Mouse (Mus musculus) heart, postnatal 14 days (tissue): ENCODE results near the gene Il34. TPM values are rescaled to one million over a fixed set of nuclear protein-coding genes. Genes with fewer than 3 reads are reported as not detected.
A peak's percentile ranks its signal among the peaks of the same experiment; 100 is the strongest.

Experiments used
- DNase-seq, 2 experiments: peaks; one replicate each; pipeline ENCODE4 v3.0.0; 2021 to 2022
- intact Hi-C: fragments of 180-260 bp; cut with DNase I; formaldehyde crosslinking; loops from one replicate; pipeline ENCODE4 v1.15.1; 2025
- total RNA-seq, 2 experiments: library from RNA; stranded (reverse); gene quantifications; 2 replicates each; pipeline ENCODE4 v1.2.3; 2021

Il34 gene
- total RNA-seq, 2 experiments from 2014 or later: 10.0 to 10.1 TPM

DNA sequence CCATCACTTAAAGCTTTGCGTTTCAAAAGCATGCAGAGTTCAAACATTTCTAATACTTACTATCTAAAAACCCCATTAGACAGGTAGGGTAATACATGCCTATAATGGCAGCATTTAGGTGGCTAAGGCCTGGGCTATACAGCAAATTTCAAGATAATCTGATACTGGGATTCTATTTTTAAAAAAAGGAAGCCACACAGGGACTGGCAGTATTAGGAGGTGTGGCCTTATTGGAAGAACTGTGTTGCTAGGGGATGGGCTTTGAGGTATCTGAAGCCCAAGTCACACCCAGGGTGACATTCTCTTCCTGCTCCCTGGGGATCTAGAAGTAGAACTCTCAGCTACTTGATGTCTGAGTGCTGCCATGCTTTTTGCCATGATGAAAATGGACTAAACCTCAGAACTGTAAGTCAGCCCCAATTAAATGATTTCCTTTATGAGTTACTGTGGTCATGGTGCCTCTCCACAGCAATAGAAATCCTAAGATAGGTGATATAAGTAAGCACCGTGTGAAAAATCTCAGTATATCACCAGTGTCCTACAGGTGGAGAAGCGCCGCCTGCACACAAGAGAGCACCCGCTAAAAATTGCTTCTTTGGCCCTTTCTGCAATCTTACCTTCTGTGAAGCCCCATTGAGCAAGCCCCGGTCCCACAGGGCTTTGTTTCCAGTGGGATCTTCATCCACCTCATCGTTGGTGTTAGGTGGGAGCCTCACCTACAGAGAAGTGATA is 6.8 kb upstream of the Il34 start:
- intact Hi-C loops: loop anchor here (10.0 kb wide), 1 partner anchor 168 kb away; no protein-coding TSS in a partner anchor

DNA sequence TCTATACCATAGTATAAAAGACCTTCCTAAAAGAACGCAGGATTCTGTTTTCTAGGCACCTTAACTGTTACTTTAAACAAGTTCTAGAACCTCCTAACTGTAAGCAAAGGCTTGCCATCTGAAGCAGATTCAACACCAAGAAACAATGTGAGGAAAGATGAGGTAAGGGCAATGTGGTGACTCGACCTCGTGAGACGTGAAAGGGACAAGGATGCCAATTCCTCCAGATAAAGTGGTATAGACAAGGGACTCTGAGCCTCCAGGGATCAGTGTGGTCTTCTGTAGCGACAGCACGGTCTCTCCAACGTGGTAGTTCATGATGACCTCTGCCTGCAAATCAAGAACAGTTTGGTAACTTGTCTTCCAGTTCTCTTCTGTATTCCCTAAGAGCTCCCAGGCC is 6.1 kb upstream of the Il34 start:
- intact Hi-C loops: loop anchor here (10.0 kb wide), 1 partner anchor 167 kb away; no protein-coding TSS in a partner anchor
- no peak for DNase-seq

More for the DNA sequence above, 6.8 kb upstream of the Il34 start:
- DNase-seq: no peak

DNA sequence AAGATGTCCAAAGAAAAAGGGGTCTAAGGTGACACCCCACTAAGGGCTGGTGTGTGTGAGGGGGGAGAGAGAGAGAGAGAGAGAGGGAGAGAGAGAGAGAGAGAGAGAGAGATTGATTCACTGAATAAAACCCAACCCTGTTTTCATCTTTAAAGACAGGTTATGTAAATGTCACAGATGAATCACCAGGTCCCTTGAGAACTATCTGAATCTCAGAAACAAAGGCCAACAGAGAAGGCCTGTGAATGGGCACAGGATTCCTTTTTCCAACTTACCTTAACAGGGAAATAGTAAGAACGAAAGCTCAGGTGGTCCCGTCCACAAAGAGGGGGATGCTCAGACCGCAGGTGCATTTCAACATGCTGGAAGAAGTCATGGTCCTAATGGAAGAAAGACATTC is 5.4 kb upstream of the Il34 start:
- intact Hi-C loops: loop anchor here (10.0 kb wide), 1 partner anchor 166 kb away; no protein-coding TSS in a partner anchor
- no peak for DNase-seq

DNA sequence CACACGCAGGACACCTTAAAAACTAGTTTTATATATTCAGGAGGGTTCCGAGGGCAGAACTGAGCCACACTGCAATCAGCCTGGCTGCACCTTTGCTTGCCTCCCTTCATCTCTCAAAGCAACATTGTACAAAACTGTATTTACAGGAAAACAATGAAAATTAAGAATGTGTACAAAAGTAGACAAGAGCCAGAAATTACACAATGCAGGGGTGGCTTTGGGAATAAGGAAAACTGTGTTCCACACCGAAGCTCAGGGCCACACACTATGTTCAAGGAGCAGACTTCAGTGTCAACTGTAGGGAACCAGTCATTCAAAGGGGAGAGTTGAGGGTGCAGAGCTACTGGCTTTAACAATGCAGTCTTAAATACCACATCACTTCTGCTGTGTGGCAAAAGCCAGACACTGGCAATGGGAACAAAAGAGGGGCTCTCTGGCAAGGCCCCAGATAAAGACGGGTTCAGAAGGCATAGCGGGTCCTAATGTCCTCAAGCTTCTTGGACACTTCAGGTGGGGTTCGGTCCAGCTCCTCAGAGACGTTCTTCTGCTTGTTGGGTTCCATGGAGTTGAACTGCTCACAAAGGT is 4.8 kb upstream of the Il34 start:
- intact Hi-C loops: loop anchor here (10.0 kb wide), 1 partner anchor 166 kb away; no protein-coding TSS in a partner anchor

DNA sequence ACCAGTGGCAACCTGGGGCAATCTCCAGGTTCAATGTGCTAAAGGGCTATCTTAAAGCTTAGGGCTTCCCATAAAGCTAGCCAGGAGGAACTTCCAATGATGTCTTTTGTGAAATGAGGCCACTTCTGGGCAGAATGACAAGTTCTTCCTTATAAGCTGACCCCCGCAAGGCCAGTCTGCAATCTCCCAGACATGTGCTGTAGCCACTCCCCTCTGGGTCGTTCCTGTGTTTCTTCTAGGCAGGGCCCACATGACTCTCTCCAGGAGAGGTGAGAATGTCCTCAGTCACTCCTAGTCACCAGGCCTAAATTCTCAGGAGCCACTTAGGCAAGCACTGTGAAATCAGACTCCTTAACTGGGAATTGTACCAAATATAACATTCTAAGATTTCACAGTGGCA is 4.1 kb upstream of the Il34 start:
- peak in 1 of 2 experiments; percentile 23 for DNase-seq
- intact Hi-C loops: loop anchor here (5.0 to 10.0 kb wide), 2 partner anchors 58 to 165 kb away; no protein-coding TSS in a partner anchor

More for the DNA sequence above, 4.8 kb upstream of the Il34 start:
- DNase-seq: no peak

DNA sequence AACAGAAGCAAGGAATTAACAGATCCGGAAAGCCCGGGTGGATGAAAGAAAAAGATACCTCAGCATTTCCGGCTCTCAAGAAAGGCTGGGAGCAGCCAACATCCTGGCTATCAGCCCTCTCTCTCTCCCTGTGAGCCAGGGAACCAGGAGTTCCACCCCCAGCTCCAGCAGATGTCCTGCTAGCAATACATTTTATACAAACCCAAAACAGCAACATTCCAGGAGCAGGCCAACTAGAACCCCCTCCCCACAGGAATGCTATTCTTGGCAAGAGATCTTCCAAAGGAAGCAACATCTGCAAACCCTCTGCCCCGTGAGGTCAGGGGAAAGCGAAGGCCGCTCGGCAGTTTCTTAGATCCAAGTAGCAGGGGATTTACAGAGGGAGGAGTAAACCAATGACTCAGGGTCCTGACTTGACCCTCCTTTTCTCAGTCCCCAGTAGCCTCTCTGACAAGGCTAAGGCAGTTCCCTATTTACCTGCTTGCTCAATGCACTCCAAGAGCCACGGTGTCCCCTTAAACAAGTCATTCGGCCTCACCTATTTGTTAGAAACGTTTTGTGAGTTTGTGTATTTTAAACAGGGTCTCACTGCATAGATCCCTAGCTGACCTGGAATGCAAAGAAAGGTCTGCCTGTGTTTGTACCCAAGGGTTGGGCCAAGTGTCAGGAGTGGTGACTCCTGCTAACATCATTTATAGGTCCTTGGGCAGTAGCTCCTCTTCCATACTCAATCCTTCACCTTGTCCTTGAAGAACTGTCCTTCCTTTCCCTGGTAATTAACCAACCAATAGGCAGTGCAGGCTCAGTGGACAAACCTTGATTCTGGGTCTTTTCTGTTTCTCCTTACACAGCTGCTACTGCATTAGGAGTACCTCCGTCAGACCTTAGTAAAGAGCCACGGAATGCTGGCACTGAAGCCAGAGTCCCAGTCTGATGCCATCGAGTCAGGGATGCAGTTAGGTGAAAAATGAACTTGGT is 3.1 kb upstream of the Il34 start:
- intact Hi-C loops: loop anchor here (5.0 kb wide), 1 partner anchor 56 kb away; no protein-coding TSS in a partner anchor
- peak; percentile 46 to 60 for DNase-seq

DNA sequence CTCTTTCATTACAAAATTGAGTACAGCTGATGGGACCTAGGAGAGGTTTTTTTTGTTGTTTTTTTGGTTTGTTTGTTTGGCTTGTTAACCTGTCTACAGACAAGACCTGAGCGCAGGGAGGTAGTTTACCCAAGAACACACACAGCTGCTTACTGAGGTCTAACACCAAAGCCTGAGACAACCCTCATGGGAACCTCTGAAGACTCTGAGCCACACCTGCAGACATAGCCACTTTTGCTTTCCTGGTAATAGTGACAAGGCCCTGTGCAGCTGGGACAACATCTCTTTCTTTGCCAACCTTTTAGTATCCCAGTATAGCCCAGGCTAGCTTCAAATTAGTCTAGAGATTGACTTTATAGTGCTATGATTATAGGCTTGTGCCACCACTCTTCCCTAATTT is 422 bp upstream of the Il34 start:
- no peak for DNase-seq
- intact Hi-C loops: loop anchor here (5.0 kb wide), 1 partner anchor 54 kb away; no protein-coding TSS in a partner anchor

DNA sequence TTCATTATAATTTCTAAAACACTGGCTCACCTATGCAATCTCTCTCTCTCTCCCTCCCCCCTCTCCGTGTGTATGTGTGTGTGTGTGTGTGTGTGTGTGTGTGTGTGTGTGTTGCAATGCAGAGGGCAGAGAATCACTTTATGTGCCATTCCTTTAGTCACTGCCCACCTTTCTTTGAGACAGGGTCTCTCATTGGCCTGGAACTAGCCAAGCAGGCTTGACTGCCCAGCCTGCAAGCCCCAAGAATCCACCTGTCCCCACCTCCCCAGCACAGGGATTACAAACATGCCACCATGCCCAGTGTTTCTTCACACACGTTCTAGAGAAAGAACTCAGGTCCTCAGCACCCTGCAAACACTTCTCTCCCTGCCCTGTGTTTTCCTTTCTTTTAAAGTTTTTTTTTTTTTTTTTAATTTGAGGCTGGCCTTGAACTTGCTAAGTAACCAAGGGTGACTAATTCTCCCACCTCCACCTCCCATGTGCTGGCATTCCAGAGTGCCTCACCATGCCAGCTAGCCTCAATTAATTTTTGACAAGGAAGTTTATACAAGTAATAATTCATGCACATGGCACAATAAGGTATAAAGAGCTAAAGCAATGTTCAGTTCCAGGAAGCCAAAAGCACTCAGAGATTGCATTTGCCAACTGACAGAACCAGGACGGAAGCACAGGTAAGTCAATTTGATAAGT is 754 bp downstream of the Il34 start:
- no peak for DNase-seq
- intact Hi-C loops: loop anchor here (5.0 kb wide), 1 partner anchor 53 kb away; no protein-coding TSS in a partner anchor

DNA sequence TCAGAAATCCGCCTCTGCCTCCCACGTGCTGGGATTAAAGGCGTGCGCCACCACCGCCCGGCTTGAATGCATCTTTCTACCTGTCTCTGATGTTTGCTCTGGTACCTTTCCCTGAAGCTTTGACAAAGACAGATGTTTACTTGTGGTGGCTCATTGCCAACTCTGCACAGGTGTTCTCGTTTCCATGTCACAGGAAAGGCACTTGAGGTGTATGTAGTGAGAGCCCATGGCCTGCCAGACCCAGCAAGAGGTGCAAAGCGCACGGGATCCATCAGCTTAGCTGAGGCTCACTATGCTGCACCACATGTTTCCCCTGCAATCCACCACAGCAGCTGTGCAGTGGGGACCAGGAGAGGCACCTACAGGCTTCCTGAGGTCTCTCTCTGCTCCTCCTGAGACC is 1.9 kb downstream of the Il34 start:
- intact Hi-C loops: no loop called here
- DNase-seq: no peak

DNA sequence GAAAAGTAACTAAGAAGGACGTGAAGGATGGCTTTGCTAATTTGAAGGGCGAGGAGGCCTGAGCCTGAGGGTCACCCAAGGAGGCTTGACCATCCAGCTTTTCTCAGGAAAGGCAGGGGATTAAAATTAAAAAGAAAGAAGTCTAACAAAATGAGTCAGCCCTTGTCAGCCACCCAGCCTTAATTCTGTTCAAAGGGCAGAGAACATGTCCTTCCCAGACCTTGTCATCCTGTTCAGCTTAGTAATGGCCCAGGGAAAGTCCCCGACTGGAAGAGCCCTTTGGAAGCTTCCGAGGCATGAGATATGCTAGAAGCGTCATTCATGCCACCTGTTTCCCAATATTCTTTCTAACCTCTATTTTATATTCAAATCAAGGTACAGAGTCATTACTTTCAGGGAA is 2.7 kb downstream of the Il34 start:
- intact Hi-C loops: no loop called here
- no peak for DNase-seq

DNA sequence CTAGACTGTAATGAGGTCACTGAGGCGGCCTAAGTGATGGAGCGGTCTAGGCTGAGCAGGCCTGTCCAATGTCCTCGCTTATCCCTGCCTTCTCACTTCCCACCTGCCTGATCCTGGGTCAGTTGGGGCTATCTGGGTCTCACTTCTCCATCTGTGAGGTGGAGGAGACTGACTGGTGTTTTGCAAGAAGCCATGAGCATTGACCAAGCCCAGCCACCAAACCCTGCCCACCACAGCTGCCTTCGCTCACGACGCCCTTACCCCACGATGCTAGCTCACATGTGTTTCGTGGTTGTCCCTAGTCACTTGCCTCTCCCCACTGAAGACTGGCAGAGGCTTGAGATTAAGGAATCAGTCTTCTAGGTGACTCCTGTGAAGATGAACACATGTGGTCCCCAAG is 8.6 kb downstream of the Il34 start:
- no peak for DNase-seq
- intact Hi-C loops: no loop called here

DNA sequence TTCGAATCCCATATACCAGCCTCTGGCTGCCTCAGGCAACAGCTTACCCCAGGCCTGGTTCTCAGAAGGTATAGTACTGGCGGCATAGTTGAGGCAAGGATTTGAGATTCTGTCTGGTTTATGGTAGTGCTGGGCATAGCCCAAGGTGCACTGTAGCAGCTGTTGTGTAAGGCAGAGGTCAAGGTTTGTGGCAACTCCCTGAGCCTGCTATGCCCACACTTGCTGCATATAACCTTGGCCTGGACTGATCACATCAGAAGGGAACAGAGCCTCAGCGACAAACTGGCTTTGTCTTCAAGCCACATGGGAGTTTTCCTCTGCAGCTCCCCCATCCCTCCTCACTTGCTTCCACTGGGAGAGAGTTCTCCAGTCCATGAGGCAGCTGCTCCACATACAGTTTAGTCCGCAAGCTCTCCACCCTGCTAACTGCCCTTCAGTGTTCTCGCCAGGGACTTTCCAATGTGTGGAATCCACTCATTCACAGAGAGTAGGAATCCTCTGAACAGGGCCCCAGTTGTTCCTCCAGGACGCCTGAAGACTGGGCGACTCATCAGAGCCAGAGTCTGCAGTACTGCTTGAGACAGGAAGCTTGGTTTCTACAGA is 11.3 kb downstream of the Il34 start:
- intact Hi-C loops: no loop called here
- no peak for DNase-seq

DNA sequence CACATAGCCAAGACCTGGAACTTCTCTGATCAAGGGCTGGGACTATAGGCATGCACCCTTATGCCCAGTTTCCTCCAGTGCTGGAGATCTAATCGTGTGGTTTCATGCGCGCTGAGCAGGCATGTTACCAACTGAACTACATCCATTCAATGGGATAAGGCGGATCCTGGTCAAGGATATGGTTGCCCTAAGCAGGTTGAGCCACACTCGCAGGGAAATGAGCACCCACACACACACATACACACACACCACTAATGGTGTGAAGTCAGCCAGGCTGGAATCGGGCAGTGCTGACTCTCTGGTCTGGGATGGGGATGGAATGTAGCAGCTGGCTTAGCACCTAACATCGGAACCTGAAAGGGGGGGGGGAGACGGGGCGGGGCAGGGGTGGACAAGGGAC is 11.8 kb downstream of the Il34 start:
- no peak for DNase-seq
- intact Hi-C loops: no loop called here

DNA sequence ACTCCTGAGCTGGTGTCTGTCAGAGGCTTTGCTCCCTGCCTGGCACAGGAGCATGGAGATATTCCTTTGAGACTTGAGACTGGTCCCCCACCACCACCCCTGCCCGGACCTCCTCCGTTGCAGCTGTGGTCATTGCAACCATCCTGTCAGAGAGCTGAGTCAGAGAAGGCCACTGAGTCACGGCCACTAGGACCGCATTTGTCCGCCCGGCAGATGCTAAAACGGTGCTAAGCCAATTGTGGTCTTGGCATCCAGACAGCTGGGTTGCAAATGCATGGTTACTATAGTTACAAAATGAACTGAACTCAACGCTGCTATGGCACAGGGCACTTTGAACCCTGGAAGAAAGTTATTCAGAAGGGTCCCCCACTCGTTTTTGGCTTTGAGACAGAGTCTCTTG is 12.2 kb downstream of the Il34 start:
- no peak for DNase-seq
- intact Hi-C loops: no loop called here

DNA sequence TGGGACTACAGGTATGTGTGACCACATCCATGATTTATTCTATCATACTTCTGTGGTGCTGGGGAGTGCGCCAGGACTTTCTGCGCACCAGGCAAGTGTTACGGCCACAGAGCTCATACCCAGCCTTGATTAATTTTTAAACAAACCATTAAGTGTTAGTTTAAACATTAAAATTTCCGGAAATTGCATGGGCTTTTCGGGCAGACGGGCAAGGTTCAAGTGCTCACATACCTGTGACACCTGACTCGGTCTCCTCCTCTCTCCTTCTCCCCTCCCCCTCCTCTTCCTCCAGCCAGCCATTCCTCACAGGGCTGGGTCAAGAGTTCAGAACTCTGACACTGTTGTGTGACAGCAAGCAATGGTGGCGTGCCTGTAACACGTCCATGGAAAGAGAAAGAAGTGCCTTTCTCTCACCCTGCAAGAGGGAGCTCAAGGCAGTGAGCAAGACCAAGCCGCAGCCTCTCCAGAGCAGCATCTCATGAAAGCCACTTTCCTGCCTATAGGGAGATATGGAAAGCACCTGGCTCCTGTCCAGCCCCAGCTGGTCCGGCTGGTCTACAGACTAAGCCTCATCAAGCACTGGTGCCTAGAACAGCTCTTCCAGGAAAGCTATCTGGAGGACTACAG is 13.0 kb downstream of the Il34 start:
- intact Hi-C loops: no loop called here
- DNase-seq: peak in 1 of 2 experiments; percentile 28

DNA sequence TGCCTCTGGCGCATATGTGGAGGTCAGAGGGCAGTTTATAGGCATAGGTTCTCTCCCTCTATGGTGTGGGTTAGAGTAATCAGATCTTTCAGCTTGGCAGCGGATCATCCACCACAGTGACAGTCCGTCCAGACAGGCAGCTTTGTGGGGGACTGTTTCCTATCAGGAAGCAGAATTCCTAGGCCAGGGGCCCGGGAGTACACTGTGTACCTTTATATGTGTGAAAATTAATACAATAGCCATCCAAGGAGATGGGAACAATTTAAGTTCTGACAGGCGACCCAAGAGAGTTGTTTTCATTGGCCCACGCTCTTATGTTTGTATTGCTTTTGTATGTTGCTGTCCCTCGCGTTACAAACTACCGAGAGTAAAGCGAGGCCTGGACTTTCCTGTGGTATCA is 14.6 kb downstream of the Il34 start:
- peak in 1 of 2 experiments; percentile 24 for DNase-seq
- intact Hi-C loops: no loop called here

DNA sequence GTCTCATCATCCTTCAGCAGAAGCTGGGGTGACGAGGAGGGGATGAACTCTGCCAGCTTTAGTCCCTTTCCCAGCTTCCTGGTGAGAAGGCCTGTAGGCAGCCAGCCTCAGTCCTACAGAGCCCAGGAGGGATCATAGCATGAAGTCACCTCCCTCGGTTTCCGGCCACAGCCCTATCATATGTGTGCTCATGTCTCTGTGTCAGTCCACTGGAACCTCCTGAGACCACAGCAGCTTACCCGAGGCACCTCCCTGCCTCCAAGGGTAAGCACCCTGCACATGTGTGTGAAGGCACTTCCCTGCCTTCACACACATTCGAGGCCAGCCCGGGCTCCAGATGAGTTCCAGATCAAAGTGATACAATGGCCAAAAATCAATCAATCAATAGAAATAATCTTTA is 15.5 kb downstream of the Il34 start:
- DNase-seq: peak in 1 of 2 experiments; percentile 13
- intact Hi-C loops: no loop called here

DNA sequence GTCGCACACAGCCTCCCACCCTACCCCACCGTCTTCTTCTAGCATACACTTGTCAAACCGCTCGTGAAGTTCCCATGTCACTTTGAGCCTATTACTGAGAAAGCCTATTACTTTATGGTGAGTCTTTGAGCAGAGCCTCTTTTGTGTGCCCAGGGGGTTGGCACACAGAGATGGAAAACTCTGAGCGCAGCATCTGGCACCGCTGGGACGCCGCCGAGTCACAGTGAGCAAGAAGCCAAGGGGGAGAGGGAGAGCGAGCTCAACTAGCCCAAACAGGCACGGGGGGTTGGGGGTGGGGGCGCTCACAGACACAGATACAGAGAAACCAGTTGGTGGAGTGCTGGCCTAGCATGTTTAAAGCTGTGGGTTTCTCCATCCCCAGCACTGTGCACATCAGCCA is 16.2 kb downstream of the Il34 start:
- intact Hi-C loops: no loop called here
- peak in 1 of 2 experiments; percentile 23 for DNase-seq

DNA sequence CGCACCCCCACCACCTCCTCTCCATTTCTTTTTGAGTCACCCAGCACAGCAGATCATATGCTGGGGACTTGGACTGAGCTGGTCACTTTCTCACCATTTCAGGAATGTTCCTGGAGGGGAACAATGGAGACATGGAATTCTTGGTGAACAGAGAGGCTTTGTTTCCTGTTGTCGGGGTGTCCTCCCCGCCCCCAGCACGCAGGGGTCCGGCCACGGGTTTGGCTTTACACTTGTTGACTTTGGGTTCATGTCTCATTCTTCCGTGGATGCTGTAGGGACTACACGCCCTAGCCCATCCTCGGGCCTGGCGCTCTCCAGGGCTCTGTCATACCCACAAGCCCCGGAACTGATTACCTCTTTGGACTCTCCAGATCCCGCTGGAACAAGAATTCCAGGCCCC is 16.7 kb downstream of the Il34 start:
- intact Hi-C loops: no loop called here
- peak in 1 of 2 experiments; percentile 26 for DNase-seq
